25 mouse cellular contexts compared by ENCODE assay signal in the genomic region with DNA sequence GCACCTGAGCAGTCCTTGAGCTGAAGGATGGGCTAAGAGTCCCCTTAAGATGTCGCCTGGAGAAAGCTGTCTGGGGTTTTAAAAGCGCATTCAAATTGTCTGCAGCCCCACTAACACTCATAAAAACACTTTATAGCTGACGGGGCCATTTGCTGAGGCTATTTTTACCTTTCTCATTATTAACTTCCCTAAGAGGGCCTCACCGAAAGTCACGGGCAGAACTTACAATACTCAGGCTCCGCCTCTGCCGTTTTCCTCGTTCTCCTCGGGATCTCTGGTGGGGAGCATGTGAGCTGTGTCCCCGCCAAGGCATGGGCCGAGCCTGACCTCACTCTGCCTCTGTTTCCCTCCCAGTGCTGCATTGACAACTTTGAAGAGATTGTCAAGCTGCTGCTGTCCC. TPM values are rescaled to one million over a fixed set of nuclear protein-coding genes. Genes with fewer than 3 reads are reported as not detected.
A peak's percentile ranks its signal among the peaks of the same experiment; 100 is the strongest.
DNase-seq lines count a peak whose midpoint lies in the region; ATAC-seq and TF ChIP-seq lines count a peak whose summit lies in the region.
"Had no signal": no experiment of that assay in that cellular context is flagged by ENCODE, and none has a peak within 500 bp of the region (broad histone marks: within the 10 kb centered on the region; RNA-seq: fewer than 3 reads in every experiment).

No protein-coding gene starts in this region.

- H3K27me3 ChIP-seq in heart, embryonic 15.5 days: no peaks in the 10 kb centered on the region
- H3K27me3 ChIP-seq in neural tube, embryonic 12.5 days (replicated peaks): no peaks in the 10 kb centered on the region
- H3K27me3 ChIP-seq in limb, embryonic 15.5 days: no peaks in the 10 kb centered on the region
- no peaks in the 10 kb centered on the region for H3K27me3 ChIP-seq in intestine, postnatal 0 days (replicated peaks; ENCODE audit: control insufficient read depth, insufficient read depth, low read length)
- H3K27me3 ChIP-seq: embryonic facial prominence, embryonic 13.5 days; forebrain, embryonic 13.5 days; intestine, embryonic 15.5 days; midbrain, embryonic 12.5 days; stomach, embryonic 15.5 days had no signal

- H3K27ac ChIP-seq in heart, embryonic 15.5 days: no peak overlapping the region
- H3K27ac ChIP-seq in neural tube, embryonic 12.5 days: no peak overlapping the region
- no peak overlapping the region for H3K27ac ChIP-seq in limb, embryonic 15.5 days
- H3K27ac ChIP-seq in intestine, postnatal 0 days (ENCODE audit: low read depth, low read length): no peak overlapping the region
- H3K27ac ChIP-seq: embryonic facial prominence, embryonic 13.5 days; forebrain, embryonic 13.5 days; intestine, embryonic 15.5 days; midbrain, embryonic 12.5 days; stomach, embryonic 15.5 days had no signal

- no peak for TF ChIP-seq CTCF in intestine, postnatal 0 days (IDR thresholded peaks at IDR 0.05; ENCODE audit: low read depth)

- H3K4me2 ChIP-seq in heart, embryonic 15.5 days: peak overlapping the region; percentile 27
- H3K4me2 ChIP-seq in neural tube, embryonic 12.5 days (replicated peaks): no peak overlapping the region
- H3K4me2 ChIP-seq in limb, embryonic 15.5 days: 0 out of 2 replicates have a peak overlapping the region, but pooled peaks have one; percentile 10
- H3K4me2 ChIP-seq in intestine, postnatal 0 days (replicated peaks; ENCODE audit: low read depth): no peak overlapping the region
- H3K4me2 ChIP-seq: embryonic facial prominence, embryonic 13.5 days; forebrain, embryonic 13.5 days; intestine, embryonic 15.5 days; midbrain, embryonic 12.5 days; stomach, embryonic 15.5 days had no signal

- intact Hi-C loops in heart, postnatal 36 days (cut with DNase I): loop anchor here (5.0 kb wide), 1 partner anchor 194 kb away; no protein-coding TSS in a partner anchor

- WGBS in heart, embryonic 15.5 days: 45% methylated on average over 11 of the region's 11 CpGs
- WGBS in neural tube, embryonic 12.5 days: 39% methylated on average over 11 of the region's 11 CpGs
- 28% methylated on average over 11 of the region's 11 CpGs for WGBS in limb, embryonic 15.5 days
- 48% methylated on average over 11 of the region's 11 CpGs for WGBS in intestine, postnatal 0 days

- no peak overlapping the region for H3K4me3 ChIP-seq in heart, embryonic 15.5 days
- H3K4me3 ChIP-seq in neural tube, embryonic 12.5 days: no peak overlapping the region
- no peak overlapping the region for H3K4me3 ChIP-seq in limb, embryonic 15.5 days
- no peak overlapping the region for H3K4me3 ChIP-seq in intestine, postnatal 0 days (ENCODE audit: low read depth, low read length)
- H3K4me3 ChIP-seq: embryonic facial prominence, embryonic 13.5 days; erythroblast, embryonic 14.5 days; forebrain, embryonic 13.5 days; intestine, embryonic 15.5 days; midbrain, embryonic 12.5 days; stomach, embryonic 15.5 days had no signal

- H3K36me3 ChIP-seq in heart, embryonic 15.5 days: no peaks in the 10 kb centered on the region
- H3K36me3 ChIP-seq in neural tube, embryonic 12.5 days: no peaks in the 10 kb centered on the region; the same call in 1 of the 2 replicates
- H3K36me3 ChIP-seq in limb, embryonic 15.5 days: no peaks in the 10 kb centered on the region
- no peaks in the 10 kb centered on the region for H3K36me3 ChIP-seq in intestine, postnatal 0 days (ENCODE audit: control insufficient read depth, insufficient read depth)
- H3K36me3 ChIP-seq: embryonic facial prominence, embryonic 13.5 days; intestine, embryonic 15.5 days; midbrain, embryonic 12.5 days; stomach, embryonic 15.5 days had no signal

- H3K9ac ChIP-seq in heart, embryonic 15.5 days: no peak overlapping the region
- H3K9ac ChIP-seq in neural tube, embryonic 12.5 days: peak overlapping the region; percentile 35; the same call in 1 of the 2 replicates
- no peak overlapping the region for H3K9ac ChIP-seq in limb, embryonic 15.5 days
- no peak overlapping the region for H3K9ac ChIP-seq in intestine, postnatal 0 days (ENCODE audit: low read depth, low read length)
- H3K9ac ChIP-seq: embryonic facial prominence, embryonic 13.5 days; forebrain, embryonic 13.5 days; intestine, embryonic 15.5 days; midbrain, embryonic 12.5 days; stomach, embryonic 15.5 days had no signal

- H3K4me1 ChIP-seq in heart, embryonic 15.5 days (replicated peaks): peaks cover 8% of the 10 kb centered on the region
- H3K4me1 ChIP-seq in neural tube, embryonic 12.5 days: 0 out of 2 replicates have a peak, but pooled peaks cover 4% of the 10 kb centered on the region
- H3K4me1 ChIP-seq in limb, embryonic 15.5 days: peaks cover 10% of the 10 kb centered on the region
- H3K4me1 ChIP-seq in intestine, postnatal 0 days (replicated peaks; ENCODE audit: control insufficient read depth, insufficient read depth, low read length): no peaks in the 10 kb centered on the region
- H3K4me1 ChIP-seq: embryonic facial prominence, embryonic 13.5 days; forebrain, embryonic 13.5 days; intestine, embryonic 15.5 days; stomach, embryonic 15.5 days had no signal

- DNase-seq in heart, postnatal 36 days: no peak
- DNase-seq in neural tube, embryonic 10.5 days (ENCODE audit: extremely low spot score, low spot score): no peak
- DNase-seq in adipocyte (ENCODE audit: low spot score): no peak
- DNase-seq: adrenal gland, adult 8-10 months; B cell, adult 2 months; cerebellum, adult 2 months; cerebellum, postnatal 25 days; embryo, embryonic 11 days; heart, postnatal 4 days; kidney, postnatal 25 days; lung, postnatal 4 days; thymus, adult 18-20 months; thymus, postnatal 4 days had no signal

- ATAC-seq in heart, embryonic 15.5 days (replicated peaks; ENCODE audit: insufficient number of reproducible peaks, insufficient read depth, low FRiP score, low read depth): no peak
- ATAC-seq in neural tube, embryonic 12.5 days (ENCODE audit: low FRiP score, low read depth): no peak
- ATAC-seq in limb, embryonic 15.5 days (ENCODE audit: insufficient number of reproducible peaks, low FRiP score, low TSS enrichment, low read depth): no peak
- ATAC-seq in frontal cortex, adult (ENCODE audit: low TSS enrichment): no peak
- no peak for ATAC-seq in intestine, postnatal 0 days
- ATAC-seq: forebrain, embryonic 13.5 days; hindbrain, embryonic 16.5 days; intestine, embryonic 15.5 days had no signal

- no peaks in the 10 kb centered on the region for H3K9me3 ChIP-seq in heart, embryonic 15.5 days (replicated peaks)
- no peaks in the 10 kb centered on the region for H3K9me3 ChIP-seq in neural tube, embryonic 12.5 days
- no peaks in the 10 kb centered on the region for H3K9me3 ChIP-seq in limb, embryonic 15.5 days
- no peaks in the 10 kb centered on the region for H3K9me3 ChIP-seq in intestine, postnatal 0 days (ENCODE audit: control insufficient read depth)
- H3K9me3 ChIP-seq: forebrain, embryonic 13.5 days; intestine, embryonic 15.5 days; midbrain, embryonic 12.5 days; stomach, embryonic 15.5 days had no signal

RNA-seq across cellular contexts. Expression of a gene that starts 21.7 kb away (rescaled TPM):
- 52.3 and 53.3 TPM in 2 replicates for polyA plus RNA-seq in heart, embryonic 15.5 days (2015; fragmentation: Nextera tagmentation; extraction: Ambion mirVana)
- total RNA-seq in heart, postnatal 36 days (2021): 1 to 10 TPM; 1.0 to 1.5 TPM
- 29.2 and 30.9 TPM in 2 replicates for polyA plus RNA-seq in neural tube, embryonic 12.5 days (2016; fragmentation: Nextera tagmentation; extraction: Ambion mirVana)
- 43.0 and 43.4 TPM in 2 replicates for polyA plus RNA-seq in limb, embryonic 15.5 days (2015; fragmentation: Nextera tagmentation; extraction: Ambion mirVana)
- 15.0 and 15.4 TPM in 2 replicates for polyA plus RNA-seq in intestine, postnatal 0 days (2015; fragmentation: Nextera tagmentation; extraction: Ambion mirVana)

RNA-seq across cellular contexts. Expression of a gene that starts 48.4 kb away (rescaled TPM):
- 11.8 and 12.5 TPM in 2 replicates for polyA plus RNA-seq in heart, embryonic 15.5 days (2015; fragmentation: Nextera tagmentation; extraction: Ambion mirVana)
- total RNA-seq in heart, postnatal 36 days (2021): 10 to 100 TPM; 16.9 to 18.4 TPM
- polyA plus RNA-seq in neural tube, embryonic 12.5 days (2016; fragmentation: Nextera tagmentation; extraction: Ambion mirVana): 15.9 and 16.3 TPM in 2 replicates
- polyA plus RNA-seq in limb, embryonic 15.5 days (2015; fragmentation: Nextera tagmentation; extraction: Ambion mirVana): 11.1 and 11.6 TPM in 2 replicates
- polyA plus RNA-seq in intestine, postnatal 0 days (2015; fragmentation: Nextera tagmentation; extraction: Ambion mirVana): 7.0 and 7.5 TPM in 2 replicates

Comparison
In these comparisons a context has a peak if more than half of its experiments do, and no peak if none do; other contexts are left out.
1. H3K4me2 ChIP-seq: peak in heart, embryonic 15.5 days (single experiment) and limb, embryonic 15.5 days (single experiment); none in neural tube, embryonic 12.5 days (single experiment) and intestine, postnatal 0 days (single experiment).